Mouse (Mus musculus) forebrain, embryonic 11.5 days (tissue): ENCODE measurements around the gene Hsd3b6. TPM values are rescaled to one million over a fixed set of nuclear protein-coding genes. Genes with fewer than 3 reads are reported as not detected.
A peak's percentile ranks its signal among the peaks of the same experiment; 100 is the strongest.

Experiments used
- ATAC-seq: fragments of 200-750 bp; cut with Nextera tagmentation; replicated peaks from 2 replicates; pipeline ENCODE4 v1.8.0; 2017; ENCODE audit warnings: moderate TSS enrichment; ENCODE audit not compliant: low FRiP score
- DNase-seq: peaks from one replicate; pipeline ENCODE4 v3.0.0-alpha.2; 2017; ENCODE audit warnings: low spot score
- H3K27ac ChIP-seq: fragments of 300-500 bp; sonication (generic); 2 replicates; pipeline ENCODE4 v1.5.1; 2014; ENCODE audit warnings: low read depth, low read length
- H3K27me3 ChIP-seq: fragments of 300-500 bp; sonication (generic); 2 replicates; pipeline ENCODE4 v1.6.1; 2014; ENCODE audit warnings: mild to moderate bottlenecking, low read length, mixed read lengths; ENCODE audit not compliant: control insufficient read depth, insufficient read depth
- H3K36me3 ChIP-seq: fragments of 300-500 bp; sonication (generic); 2 replicates; pipeline ENCODE4 v1.6.1; 2014; ENCODE audit warnings: mild to moderate bottlenecking, low read length, moderate library complexity, mixed read lengths; ENCODE audit not compliant: control insufficient read depth, insufficient read depth
- H3K4me1 ChIP-seq: fragments of 300-500 bp; sonication (generic); replicated peaks from 2 replicates; pipeline ENCODE4 v1.6.1; 2014; ENCODE audit warnings: low read length, mixed read lengths; ENCODE audit not compliant: control insufficient read depth, insufficient read depth
- H3K4me2 ChIP-seq: fragments of 300-500 bp; sonication (generic); 2 replicates; pipeline ENCODE4 v1.6.1; 2014; ENCODE audit warnings: low read depth, mild to moderate bottlenecking, low read length, moderate library complexity, mixed read lengths; ENCODE audit not compliant: severe bottlenecking
- H3K4me3 ChIP-seq: fragments of 300-500 bp; sonication (generic); 2 replicates; pipeline ENCODE4 v1.5.1; 2014; ENCODE audit warnings: low read depth, low read length
- H3K9ac ChIP-seq: fragments of 300-500 bp; sonication (generic); 2 replicates; pipeline ENCODE4 v1.6.1; 2014; ENCODE audit warnings: low read length
- H3K9me3 ChIP-seq: fragments of 300-500 bp; sonication (generic); 2 replicates; pipeline ENCODE4 v1.6.1; 2016; ENCODE audit warnings: low read length, mixed read lengths; ENCODE audit not compliant: control insufficient read depth
- WGBS: fragments of 180-500 bp; shearing (Covaris S2); extraction: QIAGEN DNeasy Blood & Tissue Kit; methylation state at CpG from one replicate; pipeline ENCODE4 v1.1.7; 2014; 5-methylcytosine and 5-hydroxymethylcytosine counted together
- polyA plus RNA-seq: library from polyadenylated mRNA; unstranded; fragments of >200 nt; fragmentation: Nextera tagmentation; extraction: Ambion mirVana; gene quantifications from 2 replicates; pipeline ENCODE4 v1.2.1, GENCODE M21; 2014

The Hsd3b6 gene
- 20.1 and 21.8 TPM in 2 replicates for polyA plus RNA-seq

- no peaks in the 10 kb centered on the region for H3K9me3 ChIP-seq
- H3K27ac ChIP-seq: no peak within 1 kb of the TSS
- WGBS: 83% methylated on average over 6 of the region's 6 CpGs
- no peak within 1 kb of the TSS for H3K4me2 ChIP-seq
- H3K9ac ChIP-seq: no peak within 1 kb of the TSS
- no peaks in the 10 kb centered on the region for H3K4me1 ChIP-seq
- H3K36me3 ChIP-seq: no peaks in the 10 kb centered on the region
- H3K27me3 ChIP-seq: no peaks in the 10 kb centered on the region
- no peak for DNase-seq
- no peak for ATAC-seq
- H3K4me3 ChIP-seq: no peak within 1 kb of the TSS
Measured at GRCm38 (mm10) chr3:98814101-98814670, at the start of gene Hsd3b6. TSS of gene Hsd3b6 (minus strand) at chr3:98814443.

GRCm38 (mm10) chr3:98862800-98863199 lies 48.6 kb upstream of the Hsd3b6 start:
- no peaks in the 10 kb centered on the region for H3K27me3 ChIP-seq
- ATAC-seq (no peak), DNase-seq (no peak)
- H3K4me3 ChIP-seq: no peak overlapping the region
- no peak overlapping the region for H3K9ac ChIP-seq
- H3K27ac ChIP-seq: no peak overlapping the region
- H3K36me3 ChIP-seq: no peaks in the 10 kb centered on the region
- no peaks in the 10 kb centered on the region for H3K4me1 ChIP-seq
- H3K9me3 ChIP-seq: no peaks in the 10 kb centered on the region
- H3K4me2 ChIP-seq: no peak overlapping the region
- WGBS: 94% methylated on average over 1 of the region's 1 CpGs

- no peak for DNase-seq
- Histone ChIP-seq H3K4me2 (no peak within 1 kb of the TSS), H3K27me3 (no peaks in the 10 kb centered on the region), H3K4me3 (no peak within 1 kb of the TSS), H3K36me3 (no peaks in the 10 kb centered on the region), H3K9me3 (no peaks in the 10 kb centered on the region), H3K27ac (no peak within 1 kb of the TSS), H3K9ac (no peak within 1 kb of the TSS), H3K4me1 (no peaks in the 10 kb centered on the region)
- no peak for ATAC-seq
- WGBS: 87% methylated on average over 3 of the region's 3 CpGs
Measured at GRCm38 (mm10) chr3:98859576-98859975, 45.3 kb upstream of the Hsd3b6 start, which contains the start of gene Hsd3b1. TSS of gene Hsd3b1 (minus strand) at chr3:98859794.

GRCm38 (mm10) chr3:98858051-98858450 lies 43.8 kb upstream of the Hsd3b6 start:
- WGBS: 88% methylated on average over 2 of the region's 2 CpGs
- no peak overlapping the region for H3K4me2 ChIP-seq
- H3K4me1 ChIP-seq: no peaks in the 10 kb centered on the region
- no peaks in the 10 kb centered on the region for H3K9me3 ChIP-seq
- H3K27me3 ChIP-seq: no peaks in the 10 kb centered on the region
- DNase-seq (no peak), ATAC-seq (no peak)
- no peaks in the 10 kb centered on the region for H3K36me3 ChIP-seq
- no peak overlapping the region for H3K27ac ChIP-seq
- H3K9ac ChIP-seq: no peak overlapping the region
- H3K4me3 ChIP-seq: no peak overlapping the region

- no peak overlapping the region for H3K27ac ChIP-seq
- ATAC-seq: no peak
- no peaks in the 10 kb centered on the region for H3K9me3 ChIP-seq
- no peak overlapping the region for H3K4me2 ChIP-seq
- H3K27me3 ChIP-seq: no peaks in the 10 kb centered on the region
- no peaks in the 10 kb centered on the region for H3K4me1 ChIP-seq
- 71% methylated on average over 1 of the region's 1 CpGs for WGBS
- no peaks in the 10 kb centered on the region for H3K36me3 ChIP-seq
- H3K9ac ChIP-seq: no peak overlapping the region
- no peak overlapping the region for H3K4me3 ChIP-seq
- no peak for DNase-seq
Measured at GRCm38 (mm10) chr3:98856892-98857291, 42.6 kb upstream of the Hsd3b6 start.

- H3K9me3 ChIP-seq: no peaks in the 10 kb centered on the region
- no peak overlapping the region for H3K9ac ChIP-seq
- H3K4me2 ChIP-seq: no peak overlapping the region
- H3K4me3 ChIP-seq: no peak overlapping the region
- no peaks in the 10 kb centered on the region for H3K36me3 ChIP-seq
- WGBS: 82% methylated on average over 3 of the region's 3 CpGs
- no peak for DNase-seq
- 0 out of 2 replicates have a peak, but pooled peaks have one; percentile 51 for ATAC-seq
- no peaks in the 10 kb centered on the region for H3K4me1 ChIP-seq
- H3K27me3 ChIP-seq: no peaks in the 10 kb centered on the region
- H3K27ac ChIP-seq: no peak overlapping the region
Measured at GRCm38 (mm10) chr3:98855160-98855559, 40.9 kb upstream of the Hsd3b6 start.

GRCm38 (mm10) chr3:98853685-98854084 lies 39.4 kb upstream of the Hsd3b6 start:
- Histone ChIP-seq H3K36me3 (no peaks in the 10 kb centered on the region), H3K4me3 (no peak overlapping the region), H3K9ac (no peak overlapping the region), H3K9me3 (no peaks in the 10 kb centered on the region), H3K27ac (no peak overlapping the region), H3K4me2 (no peak overlapping the region), H3K4me1 (no peaks in the 10 kb centered on the region), H3K27me3 (no peaks in the 10 kb centered on the region)
- no peak for ATAC-seq
- 47% methylated on average over 1 of the region's 1 CpGs for WGBS
- no peak for DNase-seq

GRCm38 (mm10) chr3:98853051-98853450 lies 38.8 kb upstream of the Hsd3b6 start:
- 91% methylated on average over 3 of the region's 3 CpGs for WGBS
- DNase-seq: no peak
- H3K9ac ChIP-seq: no peak overlapping the region
- H3K4me2 ChIP-seq: no peak overlapping the region
- no peak overlapping the region for H3K4me3 ChIP-seq
- no peaks in the 10 kb centered on the region for H3K4me1 ChIP-seq
- no peaks in the 10 kb centered on the region for H3K27me3 ChIP-seq
- H3K27ac ChIP-seq: no peak overlapping the region
- H3K36me3 ChIP-seq: no peaks in the 10 kb centered on the region
- ATAC-seq: no peak
- no peaks in the 10 kb centered on the region for H3K9me3 ChIP-seq

GRCm38 (mm10) chr3:98852631-98853030 lies 38.4 kb upstream of the Hsd3b6 start:
- Histone ChIP-seq H3K9ac (no peak overlapping the region), H3K4me1 (no peaks in the 10 kb centered on the region), H3K36me3 (no peaks in the 10 kb centered on the region), H3K27me3 (no peaks in the 10 kb centered on the region), H3K4me3 (no peak overlapping the region), H3K27ac (no peak overlapping the region), H3K9me3 (no peaks in the 10 kb centered on the region), H3K4me2 (no peak overlapping the region)
- no peak for ATAC-seq
- 91% methylated on average over 6 of the region's 6 CpGs for WGBS
- no peak for DNase-seq
